Mouse (Mus musculus): Measurements from ENCODE around the gene Fam213a. TPM values are rescaled to one million over a fixed set of nuclear protein-coding genes. Genes with fewer than 3 reads are reported as not detected.

Fam213a gene
- polyA plus RNA-seq, 1 experiment from 2014 or later, result 33.2 TPM

GRCm38 (mm10) chr14:40967598-40967900 is 46.0 kb downstream of the Fam213a start:
- ATAC-seq (no peak), DNase-seq (ENCODE audit: low spot score) (no peak)
- H3K9me3 ChIP-seq (replicated peaks; ENCODE audit: control insufficient read depth, low read length), result no peaks in the 10 kb centered on the region
- peak overlapping the region; percentile 92 for H3K4me3 ChIP-seq (ENCODE audit: low read depth, low read length)
- 5% methylated on average over 6 of the region's 6 CpGs for WGBS
- no peaks in the 10 kb centered on the region for H3K27me3 ChIP-seq (replicated peaks; ENCODE audit: control insufficient read depth, insufficient read depth, low read length)
- peaks cover 23% of the 10 kb centered on the region for H3K4me1 ChIP-seq (ENCODE audit: control insufficient read depth, insufficient read depth, low read length)
- peak overlapping the region; percentile 67 for H3K9ac ChIP-seq (ENCODE audit: low read length)
- peak overlapping the region; percentile 89 for H3K4me2 ChIP-seq (ENCODE audit: low read length)
- H3K36me3 ChIP-seq (ENCODE audit: control insufficient read depth, insufficient read depth, low read length), result no peaks in the 10 kb centered on the region
- peak overlapping the region; percentile 58 for H3K27ac ChIP-seq (ENCODE audit: low read depth, low read length)

DNA sequence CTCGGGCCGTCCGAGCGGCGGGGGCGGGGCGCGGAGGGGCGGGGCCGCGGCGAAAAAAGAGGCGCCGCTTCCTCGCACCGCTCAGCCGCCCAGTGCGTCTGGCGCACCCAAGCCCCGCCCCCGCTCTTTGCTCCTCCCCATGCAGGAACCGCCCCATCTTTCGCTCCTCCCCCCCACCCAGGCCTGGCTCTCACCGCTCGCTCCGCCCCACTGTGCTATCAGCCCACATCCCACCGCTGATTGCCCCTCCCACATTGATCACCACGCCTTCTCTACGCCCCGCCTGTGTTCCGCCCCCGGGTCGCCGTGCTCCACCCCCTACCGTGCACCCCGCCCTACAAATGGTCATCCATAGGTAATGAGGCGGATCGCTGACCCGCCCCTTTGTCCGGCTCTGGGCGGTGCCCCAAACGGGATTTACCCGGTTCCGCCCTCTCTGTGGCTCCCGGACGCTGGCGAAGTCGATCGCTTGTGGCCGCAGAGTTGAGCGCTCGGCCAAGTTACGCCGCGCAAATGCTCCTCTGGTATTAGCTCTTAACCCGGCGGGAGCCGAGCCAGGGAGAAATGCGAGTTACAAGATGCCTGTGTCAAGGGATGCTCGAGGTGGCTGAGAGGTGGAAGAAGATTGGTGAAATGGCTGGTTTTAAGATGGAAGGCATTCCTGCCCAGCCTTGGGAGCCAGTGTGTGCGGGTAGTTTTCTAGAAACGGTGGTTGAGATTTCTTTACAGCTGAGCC is 46.6 kb downstream of the Fam213a start:
- H3K27me3 ChIP-seq (replicated peaks; ENCODE audit: control insufficient read depth, insufficient read depth, low read length), result no peaks in the 10 kb centered on the region
- peak overlapping the region; percentile 89 for H3K4me2 ChIP-seq (ENCODE audit: low read length)
- H3K36me3 ChIP-seq (ENCODE audit: control insufficient read depth, insufficient read depth, low read length), result no peaks in the 10 kb centered on the region
- peak overlapping the region; percentile 93 for H3K9ac ChIP-seq (ENCODE audit: low read length)
- peak overlapping the region; percentile 87 for H3K27ac ChIP-seq (ENCODE audit: low read depth, low read length)
- DNase-seq (ENCODE audit: low spot score), result peak; percentile 97
- H3K4me1 ChIP-seq (ENCODE audit: control insufficient read depth, insufficient read depth, low read length), result peaks cover 28% of the 10 kb centered on the region
- under 1% methylated on average over 40 of the region's 62 CpGs for WGBS
- H3K4me3 ChIP-seq (ENCODE audit: low read depth, low read length), result peak overlapping the region; percentile 92
- H3K9me3 ChIP-seq (replicated peaks; ENCODE audit: control insufficient read depth, low read length), result no peaks in the 10 kb centered on the region
- peak; percentile 92 for ATAC-seq

- H3K4me1 ChIP-seq (ENCODE audit: control insufficient read depth, insufficient read depth, low read length), result peaks cover 28% of the 10 kb centered on the region
- no peak for ATAC-seq
- 1% methylated on average over 50 of the region's 54 CpGs for WGBS
- H3K9me3 ChIP-seq (replicated peaks; ENCODE audit: control insufficient read depth, low read length), result no peaks in the 10 kb centered on the region
- H3K4me3 ChIP-seq (ENCODE audit: low read depth, low read length), result peak within 1 kb of the TSS; percentile 92
- H3K4me2 ChIP-seq (ENCODE audit: low read length), result peak within 1 kb of the TSS; percentile 89
- peak within 1 kb of the TSS; percentile 93 for H3K9ac ChIP-seq (ENCODE audit: low read length)
- no peaks in the 10 kb centered on the region for H3K27me3 ChIP-seq (replicated peaks; ENCODE audit: control insufficient read depth, insufficient read depth, low read length)
- H3K27ac ChIP-seq (ENCODE audit: low read depth, low read length), result peak within 1 kb of the TSS; percentile 87
- H3K36me3 ChIP-seq (ENCODE audit: control insufficient read depth, insufficient read depth, low read length), result no peaks in the 10 kb centered on the region
- no peak for DNase-seq (ENCODE audit: low spot score)
These were observed 47.2 kb downstream of the Fam213a start, which contains the start of gene Tspan14 for GRCm38 (mm10) chr14:40966392-40966861. Gene Tspan14, minus strand, starts transcription at chr14:40966807.

GRCm38 (mm10) chr14:40965507-40966356 is 47.9 kb downstream of the Fam213a start:
- Histone ChIP-seq H3K4me3 (ENCODE audit: low read depth, low read length) (peak overlapping the region; percentile 92), H3K27ac (ENCODE audit: low read depth, low read length) (peak overlapping the region; percentile 87), H3K4me2 (ENCODE audit: low read length) (peak overlapping the region; percentile 89), H3K9ac (ENCODE audit: low read length) (peak overlapping the region; percentile 93), H3K9me3 (replicated peaks; ENCODE audit: control insufficient read depth, low read length) (no peaks in the 10 kb centered on the region), H3K4me1 (ENCODE audit: control insufficient read depth, insufficient read depth, low read length) (peaks cover 28% of the 10 kb centered on the region), H3K36me3 (ENCODE audit: control insufficient read depth, insufficient read depth, low read length) (no peaks in the 10 kb centered on the region), H3K27me3 (replicated peaks; ENCODE audit: control insufficient read depth, insufficient read depth, low read length) (no peaks in the 10 kb centered on the region)
- under 1% methylated on average over 15 of the region's 15 CpGs for WGBS
- 0 out of 2 replicates have a peak, but pooled peaks have one; percentile 0 for ATAC-seq
- peak; percentile 33 for DNase-seq (ENCODE audit: low spot score)

DNA sequence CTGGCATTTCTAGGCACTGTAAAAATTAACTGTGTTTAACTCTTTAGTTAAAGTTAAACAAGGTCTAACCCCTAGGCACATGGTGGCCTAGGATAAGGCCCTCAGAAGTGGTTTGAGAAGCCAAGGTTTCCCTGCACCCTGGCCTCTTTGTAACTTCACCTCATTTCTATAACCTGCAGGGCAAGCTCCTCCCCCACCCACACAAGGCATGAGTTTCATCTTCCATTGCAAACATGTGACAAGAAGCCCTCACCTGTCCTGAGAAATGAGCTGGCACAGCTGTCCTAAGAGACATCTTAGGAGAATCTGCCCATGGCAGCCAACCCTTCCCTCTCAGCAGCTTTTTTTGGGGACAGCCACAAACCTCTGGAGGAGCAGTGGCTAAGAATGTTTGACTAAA is 48.7 kb downstream of the Fam213a start:
- peak overlapping the region; percentile 93 for H3K9ac ChIP-seq (ENCODE audit: low read length)
- no peak overlapping the region for H3K27ac ChIP-seq (ENCODE audit: low read depth, low read length)
- no peaks in the 10 kb centered on the region for H3K36me3 ChIP-seq (ENCODE audit: control insufficient read depth, insufficient read depth, low read length)
- H3K4me3 ChIP-seq (ENCODE audit: low read depth, low read length), result peak overlapping the region; percentile 92
- H3K9me3 ChIP-seq (replicated peaks; ENCODE audit: control insufficient read depth, low read length), result no peaks in the 10 kb centered on the region
- DNase-seq (ENCODE audit: low spot score) (no peak), ATAC-seq (no peak)
- H3K27me3 ChIP-seq (replicated peaks; ENCODE audit: control insufficient read depth, insufficient read depth, low read length), result no peaks in the 10 kb centered on the region
- H3K4me1 ChIP-seq (ENCODE audit: control insufficient read depth, insufficient read depth, low read length), result peaks cover 30% of the 10 kb centered on the region
- H3K4me2 ChIP-seq (ENCODE audit: low read length), result peak overlapping the region; percentile 89

DNA sequence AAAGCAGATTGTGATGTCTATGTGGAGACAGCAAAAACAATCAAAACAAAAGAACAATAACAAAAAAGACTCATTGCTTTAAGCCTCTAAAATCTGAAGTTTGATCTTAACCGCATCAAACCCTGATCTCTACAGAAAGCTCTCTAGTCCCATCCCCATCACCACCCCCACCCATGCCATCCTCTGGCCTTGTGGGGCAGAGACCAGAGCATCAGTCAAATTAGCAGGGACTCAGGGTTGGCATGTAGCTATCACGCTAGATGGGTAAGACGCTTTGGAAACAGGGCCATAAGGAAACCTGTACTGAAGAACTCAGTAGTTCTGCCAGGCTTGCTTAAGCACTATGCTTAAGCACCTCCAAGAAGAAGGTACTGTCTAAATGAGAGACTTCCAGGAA is 49.4 kb downstream of the Fam213a start:
- 92% methylated on average over 3 of the region's 3 CpGs for WGBS

DNA sequence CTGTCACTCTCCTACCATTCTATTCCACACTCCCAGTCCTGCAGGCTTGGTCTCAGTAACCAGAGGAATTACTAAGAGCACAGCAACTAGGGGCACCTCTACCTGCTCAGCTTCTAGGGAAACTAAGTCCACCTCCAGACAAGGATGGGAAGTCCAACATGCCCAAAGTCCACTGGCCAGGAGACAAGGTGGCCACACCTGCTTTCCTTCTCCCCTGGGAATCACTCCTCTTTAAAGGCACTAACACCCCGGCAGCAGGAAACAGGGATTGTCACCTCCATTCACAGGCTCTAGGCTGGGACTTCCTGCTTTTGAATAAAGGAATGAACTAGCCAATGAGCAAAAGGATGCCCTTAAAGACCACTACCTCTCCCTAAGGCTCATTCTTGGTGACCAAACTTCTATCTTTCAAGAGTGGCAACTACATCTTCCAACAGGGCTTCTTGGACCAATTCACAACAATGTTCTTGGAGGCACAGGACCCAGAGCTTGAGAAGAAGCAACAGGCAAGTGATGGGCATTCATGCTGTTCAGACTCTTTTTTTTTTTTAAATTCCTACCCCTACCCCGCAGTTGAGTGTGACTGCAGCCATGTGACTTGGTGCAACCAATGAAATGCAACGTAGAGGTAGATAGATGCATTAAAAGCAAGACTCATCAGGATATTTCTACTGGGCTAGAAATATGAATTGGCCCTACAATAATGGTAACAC is 49.9 kb downstream of the Fam213a start:
- ATAC-seq (no peak), DNase-seq (ENCODE audit: low spot score) (no peak)
- Histone ChIP-seq H3K9ac (ENCODE audit: low read length) (no peak overlapping the region), H3K27ac (ENCODE audit: low read depth, low read length) (no peak overlapping the region), H3K4me1 (ENCODE audit: control insufficient read depth, insufficient read depth, low read length) (peaks cover 38% of the 10 kb centered on the region), H3K4me2 (ENCODE audit: low read length) (peak overlapping the region; percentile 89; the same call in 1 of the 2 replicates), H3K9me3 (replicated peaks; ENCODE audit: control insufficient read depth, low read length) (no peaks in the 10 kb centered on the region), H3K36me3 (ENCODE audit: control insufficient read depth, insufficient read depth, low read length) (no peaks in the 10 kb centered on the region), H3K4me3 (ENCODE audit: low read depth, low read length) (no peak overlapping the region), H3K27me3 (replicated peaks; ENCODE audit: control insufficient read depth, insufficient read depth, low read length) (no peaks in the 10 kb centered on the region)
- 76% methylated on average over 3 of the region's 3 CpGs for WGBS

More for the DNA sequence above, 49.4 kb downstream of the Fam213a start:
- no peak for DNase-seq (ENCODE audit: low spot score)
- Histone ChIP-seq H3K27ac (ENCODE audit: low read depth, low read length) (no peak overlapping the region), H3K27me3 (replicated peaks; ENCODE audit: control insufficient read depth, insufficient read depth, low read length) (no peaks in the 10 kb centered on the region), H3K9ac (ENCODE audit: low read length) (no peak overlapping the region), H3K9me3 (replicated peaks; ENCODE audit: control insufficient read depth, low read length) (no peaks in the 10 kb centered on the region), H3K4me2 (ENCODE audit: low read length) (peak overlapping the region; percentile 89; the same call in 1 of the 2 replicates), H3K4me1 (ENCODE audit: control insufficient read depth, insufficient read depth, low read length) (peaks cover 33% of the 10 kb centered on the region), H3K36me3 (ENCODE audit: control insufficient read depth, insufficient read depth, low read length) (no peaks in the 10 kb centered on the region), H3K4me3 (ENCODE audit: low read depth, low read length) (no peak overlapping the region)
- ATAC-seq, result no peak

GRCm38 (mm10) chr14:40962365-40963290 is 51.0 kb downstream of the Fam213a start:
- DNase-seq (ENCODE audit: low spot score) (peak; percentile 33), ATAC-seq (no peak)
- Histone ChIP-seq H3K36me3 (ENCODE audit: control insufficient read depth, insufficient read depth, low read length) (no peaks in the 10 kb centered on the region), H3K4me2 (ENCODE audit: low read length) (no peak overlapping the region), H3K27ac (ENCODE audit: low read depth, low read length) (no peak overlapping the region), H3K4me1 (ENCODE audit: control insufficient read depth, insufficient read depth, low read length) (peaks cover 49% of the 10 kb centered on the region), H3K27me3 (replicated peaks; ENCODE audit: control insufficient read depth, insufficient read depth, low read length) (no peaks in the 10 kb centered on the region), H3K4me3 (ENCODE audit: low read depth, low read length) (no peak overlapping the region), H3K9me3 (replicated peaks; ENCODE audit: control insufficient read depth, low read length) (no peaks in the 10 kb centered on the region), H3K9ac (ENCODE audit: low read length) (no peak overlapping the region)
- WGBS, result 63% methylated on average over 11 of the region's 11 CpGs
